Mouse (Mus musculus) cerebral cortex, adult 2 months (tissue): ENCODE data around the gene Radil.

Experiments
- WGBS: fragments of 180-500 bp; shearing (Covaris S2); methylation state at CpG from one replicate; pipeline ENCODE4 v1.1.7; 2018; 5-methylcytosine and 5-hydroxymethylcytosine counted together

Gene Radil

DNA sequence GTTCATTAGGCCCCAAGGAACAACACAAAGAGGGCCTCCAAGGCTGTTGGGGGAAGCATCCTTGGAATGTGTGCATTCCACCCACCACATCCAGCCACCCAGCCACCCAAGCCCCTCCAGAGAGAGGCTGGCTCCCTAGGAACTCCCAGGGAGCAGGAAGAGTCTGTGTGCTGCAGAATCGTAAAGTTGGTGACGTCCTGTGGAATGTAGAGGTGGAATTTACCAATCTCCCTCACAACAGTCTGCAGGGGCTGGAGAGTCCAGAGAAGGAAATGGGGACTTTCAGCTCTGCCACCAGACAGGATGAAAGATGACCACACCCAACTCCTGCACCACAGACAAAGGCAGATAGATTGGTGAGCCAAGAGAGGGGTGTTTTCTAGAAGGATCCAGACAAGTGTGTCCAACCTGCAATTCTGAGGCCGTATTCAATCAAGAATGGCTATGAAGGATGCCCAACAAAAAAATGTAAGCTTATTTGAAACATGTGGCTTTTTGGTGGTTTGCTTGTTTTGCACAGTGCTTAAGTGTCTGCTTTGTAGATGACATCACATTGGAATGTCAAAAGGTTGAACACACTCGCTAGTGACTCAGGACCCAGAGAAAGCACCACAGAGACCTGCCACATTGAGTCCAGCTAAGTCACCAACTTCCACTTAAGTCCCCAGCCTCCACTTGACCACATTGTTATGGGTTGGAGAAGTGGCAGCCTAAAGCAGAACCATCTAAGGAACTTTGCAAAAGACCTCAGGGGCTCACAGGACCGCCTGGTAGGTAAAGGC lies 5.7 kb downstream of the Radil start:
- WGBS, result 87% methylated on average over 5 of the region's 5 CpGs

GRCm38 (mm10) chr5:142537286-142537685 lies 13.6 kb downstream of the Radil start:
- 87% methylated on average over 3 of the region's 3 CpGs for WGBS

GRCm38 (mm10) chr5:142535388-142535787 lies 15.5 kb downstream of the Radil start:
- WGBS, result 88% methylated on average over 4 of the region's 4 CpGs

- 40% methylated on average over 41 of the region's 41 CpGs for WGBS
Observed at GRCm38 (mm10) chr5:142529915-142530314, 21.0 kb downstream of the Radil start, which contains the start of gene Papolb. TSS of gene Papolb (minus strand) at chr5:142530076.

GRCm38 (mm10) chr5:142524711-142525464 lies 26.0 kb downstream of the Radil start:
- 77% methylated on average over 8 of the region's 8 CpGs for WGBS

- WGBS, result 77% methylated on average over 11 of the region's 11 CpGs
Observed at GRCm38 (mm10) chr5:142521195-142521866, 29.6 kb downstream of the Radil start.

DNA sequence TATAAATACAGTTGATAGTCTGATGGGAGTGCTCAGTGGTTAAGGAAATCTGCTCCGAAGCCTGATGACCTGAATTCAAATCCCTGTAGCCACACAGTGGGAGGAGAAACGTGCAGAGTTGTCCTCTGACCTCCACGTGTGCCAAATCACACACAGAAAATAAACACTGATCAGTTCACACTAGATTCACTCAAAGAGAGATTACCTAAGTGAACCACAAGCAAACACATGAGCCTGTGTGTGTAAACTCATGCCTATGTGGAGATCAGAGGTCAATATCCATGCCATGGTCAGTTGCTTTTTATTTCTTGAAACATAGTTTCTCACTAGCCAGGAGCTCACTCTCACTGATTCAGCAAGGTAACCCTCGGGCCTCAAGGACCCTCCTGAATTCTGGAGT lies 30.5 kb downstream of the Radil start:
- 82% methylated on average over 4 of the region's 4 CpGs for WGBS

DNA sequence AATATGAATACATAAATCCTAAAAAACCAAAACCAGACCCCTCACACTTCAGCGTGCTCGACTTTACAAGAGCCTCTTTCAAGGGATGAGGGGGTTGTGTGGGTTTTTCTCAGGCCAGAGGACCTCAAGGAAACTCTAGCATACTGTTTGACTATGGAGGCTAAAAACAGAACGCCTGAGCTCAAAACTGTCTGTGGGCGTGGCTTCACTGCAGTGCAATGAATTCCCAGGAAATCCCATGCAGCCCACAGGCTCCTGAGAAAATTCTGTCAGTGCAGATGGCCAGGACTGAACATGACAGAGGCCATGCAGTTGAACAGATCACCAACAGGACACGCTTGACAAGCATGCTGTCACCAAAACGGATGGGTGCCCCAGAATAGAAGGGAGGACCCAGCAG lies 31.9 kb downstream of the Radil start:
- WGBS, result 36% methylated on average over 6 of the region's 6 CpGs

DNA sequence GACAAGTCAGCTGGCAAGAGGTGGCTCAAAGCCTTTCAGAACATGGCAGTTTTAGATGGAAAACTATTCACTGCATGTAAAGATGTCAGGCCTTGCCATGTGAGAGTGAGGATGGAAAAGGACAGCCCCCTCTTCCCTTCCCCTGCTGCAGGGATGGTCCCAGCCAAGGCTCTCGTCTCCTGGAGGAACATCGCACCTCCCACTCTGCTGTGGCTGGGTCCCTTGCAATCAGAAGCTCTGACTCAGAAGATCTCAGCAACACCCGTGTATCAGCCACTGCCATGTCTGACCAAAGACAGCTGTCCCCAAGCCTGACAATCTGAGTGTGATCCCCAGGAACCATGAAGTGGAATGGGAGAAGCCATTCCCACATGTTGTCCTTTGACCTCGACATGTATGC lies 38.8 kb downstream of the Radil start:
- WGBS, result 58% methylated on average over 4 of the region's 4 CpGs

DNA sequence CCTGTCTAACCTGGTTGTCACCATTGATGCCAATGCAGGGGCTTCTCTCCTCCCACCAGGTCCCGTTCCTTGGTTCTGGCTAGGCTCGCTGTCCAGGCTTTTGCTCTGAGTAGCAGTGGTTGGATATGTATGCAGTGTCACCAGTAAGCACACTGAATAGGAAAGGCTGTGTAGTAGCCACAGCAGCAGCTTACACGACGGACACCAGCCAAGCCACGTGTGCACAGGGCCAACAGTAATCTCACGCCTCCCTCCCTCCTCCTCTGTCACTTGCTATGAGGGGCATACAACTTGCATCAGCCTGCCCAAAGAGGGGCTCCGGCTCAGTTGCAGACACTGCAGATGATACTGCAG lies 40.9 kb downstream of the Radil start:
- 73% methylated on average over 7 of the region's 7 CpGs for WGBS

DNA sequence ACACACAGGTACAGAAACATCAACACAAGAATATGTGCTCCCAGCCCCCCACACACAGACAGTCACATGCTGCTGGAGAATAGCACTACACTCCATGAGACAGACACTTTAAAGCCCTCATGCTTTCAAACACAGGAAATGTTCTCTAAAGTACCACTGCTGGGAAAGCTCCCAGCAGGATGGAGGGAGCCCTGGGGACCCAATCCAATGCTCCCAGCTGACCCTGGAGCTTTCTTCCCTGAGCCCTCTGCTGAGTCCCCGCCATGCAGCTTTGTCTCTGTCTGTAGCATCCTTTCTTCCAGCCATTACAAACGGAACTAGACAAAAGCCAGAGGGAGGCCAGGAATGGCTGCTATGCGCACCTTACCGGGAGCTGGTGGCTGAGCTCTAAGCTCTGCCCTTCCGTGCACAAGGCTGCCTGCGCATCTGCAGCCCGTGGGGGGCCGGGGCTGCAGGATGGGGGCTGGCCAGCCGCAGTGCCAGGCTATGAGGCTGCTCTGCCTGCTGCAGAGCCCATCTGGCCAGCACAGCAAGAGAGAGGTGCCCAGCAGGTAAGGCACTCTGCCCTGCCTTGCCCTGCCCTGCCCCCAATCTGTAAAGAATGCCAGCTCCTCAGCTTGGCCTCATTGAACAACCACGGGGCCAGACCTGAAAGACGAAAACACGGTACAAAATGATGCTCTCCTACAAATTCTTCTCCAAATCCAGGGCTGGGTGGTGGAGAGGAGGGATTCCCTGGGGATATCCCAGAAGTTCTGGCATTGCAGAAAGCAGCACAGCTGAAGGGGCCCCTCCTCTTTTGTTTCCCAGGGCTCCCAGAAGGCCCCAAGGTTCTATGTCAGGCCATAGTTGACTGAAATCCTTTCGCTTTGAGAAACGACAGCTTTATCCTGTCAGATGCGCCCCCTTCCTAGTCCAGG lies 41.5 kb downstream of the Radil start:
- 37% methylated on average over 15 of the region's 15 CpGs for WGBS

DNA sequence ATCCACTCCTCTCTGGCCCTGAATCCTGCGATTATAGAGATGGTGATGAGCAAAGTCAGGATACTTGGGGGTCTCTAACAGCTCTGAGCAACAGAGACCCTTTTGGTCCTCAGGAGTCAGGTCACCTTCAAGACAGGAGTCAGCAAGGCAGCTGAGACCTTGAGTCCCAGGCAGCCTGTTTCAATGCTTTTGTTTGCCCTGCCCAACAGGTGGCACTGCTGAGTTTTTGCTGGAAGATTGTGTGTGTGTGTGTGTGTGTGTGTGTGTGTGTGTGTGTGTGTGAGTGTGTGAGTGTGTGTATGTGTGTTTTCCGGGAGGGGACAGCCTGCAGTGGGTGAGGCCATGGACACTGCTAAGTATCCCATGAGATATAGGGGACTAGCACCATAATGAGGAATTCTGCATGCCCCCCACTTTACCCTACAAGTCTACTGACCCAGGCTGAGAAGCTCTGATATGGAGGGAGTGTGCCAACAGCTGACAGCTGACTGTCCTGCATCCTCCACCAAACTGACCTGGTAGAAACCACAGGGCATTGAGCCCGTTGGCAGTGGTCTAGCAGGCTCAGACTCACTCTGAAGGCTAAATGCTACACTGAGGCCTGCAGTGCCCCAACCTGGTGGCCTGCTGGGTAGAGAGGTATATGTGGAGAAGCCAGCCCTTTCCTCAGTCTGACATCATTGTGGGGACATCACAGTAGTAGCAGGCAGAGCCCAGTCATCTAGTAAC lies 45.0 kb downstream of the Radil start:
- WGBS, result 69% methylated on average over 3 of the region's 3 CpGs

DNA sequence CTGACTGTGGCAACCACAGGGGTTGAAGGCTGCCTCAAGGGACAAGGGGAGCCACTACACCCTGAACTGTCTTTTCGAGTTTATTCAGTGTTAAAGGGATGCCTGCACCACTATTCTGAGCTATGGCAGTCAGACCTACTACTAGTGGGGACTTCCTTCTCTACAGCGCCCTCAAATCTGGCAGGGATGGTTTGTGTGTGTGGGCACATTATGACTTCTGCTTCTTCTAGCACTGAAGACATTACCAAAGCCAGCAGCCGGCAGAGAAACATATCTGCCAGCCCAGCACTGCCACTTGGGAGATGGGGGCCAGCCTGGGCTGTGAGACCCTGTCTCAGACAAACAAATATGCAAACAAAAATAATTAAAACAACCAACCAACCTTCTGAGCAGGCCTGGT lies 46.7 kb downstream of the Radil start:
- WGBS, result 44% methylated on average over 3 of the region's 3 CpGs

GRCm38 (mm10) chr5:142502414-142502813 lies 48.5 kb downstream of the Radil start:
- 3% methylated on average over 3 of the region's 3 CpGs for WGBS

- WGBS, result 80% methylated on average over 10 of the region's 10 CpGs
Observed at GRCm38 (mm10) chr5:142500918-142501317, 50.0 kb downstream of the Radil start.

DNA sequence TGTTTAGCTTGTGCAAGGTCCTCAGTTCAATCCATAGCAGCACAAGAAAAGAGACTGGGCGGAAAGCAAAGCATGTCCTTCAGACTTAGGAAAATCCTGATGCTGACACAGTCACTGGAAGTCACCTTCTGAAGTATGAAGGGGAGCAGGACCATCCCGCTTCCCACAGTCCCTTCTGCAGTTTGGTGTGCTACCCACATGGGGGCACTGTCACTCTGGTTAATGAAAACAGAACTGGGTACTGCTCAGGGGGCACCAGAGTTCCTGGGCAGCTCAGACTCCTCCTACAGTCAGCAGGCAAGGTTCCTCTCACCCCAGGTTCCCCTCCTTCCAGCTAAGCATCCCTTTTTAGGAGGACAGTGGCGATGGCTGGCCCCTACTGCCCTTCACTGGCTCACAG lies 51.9 kb downstream of the Radil start:
- WGBS, result 53% methylated on average over 3 of the region's 3 CpGs

DNA sequence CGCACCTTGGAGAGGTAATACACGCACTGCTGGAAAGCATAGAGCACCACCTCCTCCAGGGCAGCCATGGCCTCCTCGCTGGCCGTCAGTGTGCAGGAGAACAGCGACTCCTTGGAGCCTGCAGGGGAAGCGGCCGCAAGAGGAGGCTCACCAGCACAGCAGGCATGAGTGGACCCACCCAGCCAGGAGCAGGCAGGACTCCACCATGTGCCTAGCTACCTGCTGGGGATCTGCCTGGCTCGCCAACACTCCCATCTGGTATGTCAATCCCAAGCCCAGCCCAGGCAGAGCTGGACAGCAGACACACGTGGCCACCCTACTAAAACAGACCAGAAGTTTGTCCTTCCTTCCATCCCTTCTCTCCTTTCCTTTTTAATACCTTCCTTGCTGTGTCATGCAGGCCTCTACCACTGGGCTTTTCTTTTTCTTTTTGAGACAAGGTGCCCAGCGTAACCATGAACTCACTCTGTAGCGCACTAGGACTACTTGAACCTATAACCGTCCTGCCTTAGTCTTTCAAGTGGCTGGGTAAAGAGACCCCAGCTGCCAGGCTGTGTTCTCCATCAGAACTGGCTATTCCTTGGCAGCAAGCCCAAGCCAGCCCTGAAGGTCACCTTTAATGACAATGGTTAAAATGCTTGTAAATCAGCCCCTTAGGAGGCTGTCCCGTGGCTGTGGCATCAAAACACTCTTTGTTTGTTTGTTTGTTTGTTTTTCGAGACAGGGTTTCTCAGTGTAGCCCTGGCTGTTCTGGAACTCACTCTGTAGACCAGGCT lies 55.4 kb downstream of the Radil start:
- WGBS, result 77% methylated on average over 14 of the region's 14 CpGs

DNA sequence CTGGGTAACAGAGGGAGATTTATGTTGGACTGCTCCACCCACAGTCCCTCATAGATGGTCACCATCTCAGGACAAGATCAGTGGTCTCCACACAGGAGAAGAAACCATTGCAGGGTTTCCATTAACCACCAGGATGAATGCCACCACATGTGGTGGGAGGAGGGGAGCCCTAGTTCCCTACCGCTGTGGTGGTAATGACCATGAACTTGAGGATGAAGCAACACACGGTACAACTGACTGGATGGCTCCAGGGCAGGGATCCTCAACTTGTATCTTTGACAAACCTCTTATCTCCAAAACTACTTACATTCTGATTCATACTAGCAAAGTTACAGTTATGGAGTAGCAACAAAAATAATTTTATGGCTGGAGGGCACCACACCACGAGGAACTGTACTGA lies 57.6 kb downstream of the Radil start:
- WGBS, result 83% methylated on average over 3 of the region's 3 CpGs

- WGBS, result 77% methylated on average over 9 of the region's 9 CpGs
Observed at GRCm38 (mm10) chr5:142489955-142490707, 60.8 kb downstream of the Radil start.
